In genomic region chr3:14862654-14863021, GRCm38 (mm10) we compare ENCODE assay signal across 8 mouse cellular contexts. TPM values are rescaled to one million over a fixed set of nuclear protein-coding genes. Genes with fewer than 3 reads are reported as not detected.
A peak's percentile ranks its signal among the peaks of the same experiment; 100 is the strongest.
DNase-seq lines count a peak whose midpoint lies in the region; ATAC-seq lines count a peak whose summit lies in the region.

No protein-coding gene starts in this region.

- H3K36me3 ChIP-seq in hindbrain, embryonic 14.5 days (replicated peaks; ENCODE audit: control insufficient read depth, insufficient read depth): no peaks in the 10 kb centered on the region

- ATAC-seq in hindbrain, embryonic 14.5 days (ENCODE audit: low FRiP score): peak; percentile 83
- ATAC-seq in megakaryocyte progenitor cell, adult 5-6 weeks (replicated peaks; ENCODE audit: poor library complexity): peak; percentile 70

- peak overlapping the region; percentile 98 for H3K4me2 ChIP-seq in hindbrain, embryonic 14.5 days (replicated peaks)

- peaks cover 11% of the 10 kb centered on the region for H3K4me1 ChIP-seq in hindbrain, embryonic 14.5 days (replicated peaks; ENCODE audit: control insufficient read depth, insufficient read depth, low read length)

- peak overlapping the region; percentile 49 for H3K9ac ChIP-seq in hindbrain, embryonic 14.5 days

- no peak overlapping the region for H3K27ac ChIP-seq in hindbrain, embryonic 14.5 days

- under 1% methylated on average over 9 of the region's 9 CpGs for WGBS in hindbrain, embryonic 14.5 days

- DNase-seq in embryo, embryonic 11 days: peak; percentile 56
- DNase-seq in embryo, embryonic 9.5 days (ENCODE audit: extremely low spot score): no peak
- peak; percentile 46 for DNase-seq in Muller cell, postnatal 12 days (ENCODE audit: inconsistent ontology term)
- DNase-seq in hindbrain, embryonic 14.5 days (ENCODE audit: low spot score): no peak
- no peak for DNase-seq in urinary bladder, postnatal 14 days (ENCODE audit: low spot score)
- DNase-seq in right cerebral cortex, postnatal 10 days (ENCODE audit: low spot score in 2 of 2): no peak
- DNase-seq in cerebellum, adult 11-12 months: no peak

- no peaks in the 10 kb centered on the region for H3K9me3 ChIP-seq in hindbrain, embryonic 14.5 days (ENCODE audit: control insufficient read depth, low read length)

- H3K27me3 ChIP-seq in hindbrain, embryonic 14.5 days (ENCODE audit: control insufficient read depth, insufficient read depth, low read length): no peaks in the 10 kb centered on the region

- H3K4me3 ChIP-seq in hindbrain, embryonic 14.5 days (replicated peaks; ENCODE audit: low read length): peak overlapping the region; percentile 37

RNA-seq across cellular contexts. Expression of gene Car3, which starts 0.7 kb away (rescaled TPM):
- 0.82 and 1.6 TPM in 2 replicates for polyA plus RNA-seq in hindbrain, embryonic 14.5 days (2014; fragmentation: Nextera tagmentation; extraction: Ambion mirVana)
- 9.5 and 10.6 TPM in 2 replicates for total RNA-seq in megakaryocyte progenitor cell, adult 5-6 weeks (2015)
- total RNA-seq in megakaryocyte progenitor cell, adult 5-6 weeks (2017): 5.4 and 8.1 TPM in 2 replicates

RNA-seq across cellular contexts. Expression of gene Car2, which starts 23.4 kb away (rescaled TPM):
- 43.5 and 44.7 TPM in 2 replicates for polyA plus RNA-seq in hindbrain, embryonic 14.5 days (2014; fragmentation: Nextera tagmentation; extraction: Ambion mirVana)
- 155 and 274 TPM in 2 replicates for total RNA-seq in megakaryocyte progenitor cell, adult 5-6 weeks (2015)
- total RNA-seq in megakaryocyte progenitor cell, adult 5-6 weeks (2017): 143 and 234 TPM in 2 replicates

RNA-seq across cellular contexts. Expression of gene Car1, which starts 54.5 kb away (rescaled TPM):
- polyA plus RNA-seq in hindbrain, embryonic 14.5 days (2014; fragmentation: Nextera tagmentation; extraction: Ambion mirVana): 0.23 TPM in 1 of 2 replicates, not detected in the other
- total RNA-seq in megakaryocyte progenitor cell, adult 5-6 weeks (2015): 584 and 1,246 TPM in 2 replicates
- 179 and 313 TPM in 2 replicates for total RNA-seq in megakaryocyte progenitor cell, adult 5-6 weeks (2017)

Comparison
In these comparisons a context has a peak if more than half of its experiments do, and no peak if none do; other contexts are left out.
1. DNase-seq: peak in embryo, embryonic 11 days (single experiment) and Muller cell, postnatal 12 days (single experiment); none in embryo, embryonic 9.5 days (single experiment), hindbrain, embryonic 14.5 days (single experiment), urinary bladder, postnatal 14 days (single experiment), right cerebral cortex, postnatal 10 days (0 of 2) and cerebellum, adult 11-12 months (single experiment).